Mouse (Mus musculus): ENCODE data around the gene Gtf3c4. TPM values are rescaled to one million over a fixed set of nuclear protein-coding genes. Genes with fewer than 3 reads are reported as not detected.
A peak's percentile ranks its signal among the peaks of the same experiment; 100 is the strongest.

Gene Gtf3c4
- polyA plus RNA-seq, 1 experiment from 2014 or later: 4.3 TPM

- peaks cover 2% of the 10 kb centered on the region; the same call in 1 of the 2 replicates for H3K36me3 ChIP-seq (ENCODE audit: control insufficient read depth, insufficient read depth)
- no peak overlapping the region for H3K9ac ChIP-seq (ENCODE audit: low read depth, low read length)
- H3K4me1 ChIP-seq (ENCODE audit: control insufficient read depth, low read depth, low read length): no peaks in the 10 kb centered on the region
- no peak overlapping the region for H3K27ac ChIP-seq (ENCODE audit: low read length)
- 81% methylated on average over 8 of the region's 8 CpGs for WGBS (ENCODE audit: insufficient replicate concordance)
- no peak overlapping the region for H3K4me3 ChIP-seq (ENCODE audit: low read depth, low read length)
- no peak overlapping the region for H3K4me2 ChIP-seq (ENCODE audit: low read depth, low read length)
- no peaks in the 10 kb centered on the region for H3K9me3 ChIP-seq (replicated peaks; ENCODE audit: control insufficient read depth, low read length)
- no peaks in the 10 kb centered on the region for H3K27me3 ChIP-seq (ENCODE audit: control insufficient read depth, insufficient read depth, low read depth, low read length)
- ATAC-seq (ENCODE audit: low read depth): no peak
These were observed 20.7 kb upstream of the Gtf3c4 start for GRCm38 (mm10) chr2:28860678-28861423.

GRCm38 (mm10) chr2:28859303-28859702 lies 19.1 kb upstream of the Gtf3c4 start:
- 59% methylated on average over 4 of the region's 4 CpGs for WGBS (ENCODE audit: insufficient replicate concordance)
- H3K27ac ChIP-seq (ENCODE audit: low read length): no peak overlapping the region
- no peak overlapping the region for H3K4me2 ChIP-seq (ENCODE audit: low read depth, low read length)
- H3K27me3 ChIP-seq (ENCODE audit: control insufficient read depth, insufficient read depth, low read depth, low read length): no peaks in the 10 kb centered on the region
- no peak overlapping the region for H3K4me3 ChIP-seq (ENCODE audit: low read depth, low read length)
- H3K4me1 ChIP-seq (ENCODE audit: control insufficient read depth, low read depth, low read length): no peaks in the 10 kb centered on the region
- no peak for ATAC-seq (ENCODE audit: low read depth)
- no peak overlapping the region for H3K9ac ChIP-seq (ENCODE audit: low read depth, low read length)
- peaks cover 2% of the 10 kb centered on the region for H3K36me3 ChIP-seq (ENCODE audit: control insufficient read depth, insufficient read depth)
- H3K9me3 ChIP-seq (replicated peaks; ENCODE audit: control insufficient read depth, low read length): no peaks in the 10 kb centered on the region

- 80% methylated on average over 2 of the region's 2 CpGs for whole genome bisulfite sequencing (ENCODE audit: insufficient replicate concordance)
- Histone ChIP-seq H3K36me3 (ENCODE audit: control insufficient read depth, insufficient read depth) (no peaks in the 10 kb centered on the region; the same call in none of the 2 replicates), H3K4me3 (ENCODE audit: low read depth, low read length) (no peak overlapping the region), H3K27ac (ENCODE audit: low read length) (no peak overlapping the region), H3K4me2 (ENCODE audit: low read depth, low read length) (no peak overlapping the region), H3K4me1 (ENCODE audit: control insufficient read depth, low read depth, low read length) (no peaks in the 10 kb centered on the region), H3K9ac (ENCODE audit: low read depth, low read length) (no peak overlapping the region), H3K9me3 (replicated peaks; ENCODE audit: control insufficient read depth, low read length) (no peaks in the 10 kb centered on the region), H3K27me3 (ENCODE audit: control insufficient read depth, insufficient read depth, low read depth, low read length) (no peaks in the 10 kb centered on the region)
- ATAC-seq (ENCODE audit: low read depth): no peak
These were observed 15.6 kb upstream of the Gtf3c4 start for GRCm38 (mm10) chr2:28855773-28856172.

- no peaks in the 10 kb centered on the region for H3K9me3 ChIP-seq (replicated peaks; ENCODE audit: control insufficient read depth, low read length)
- H3K27me3 ChIP-seq (ENCODE audit: control insufficient read depth, insufficient read depth, low read depth, low read length): no peaks in the 10 kb centered on the region
- H3K4me2 ChIP-seq (ENCODE audit: low read depth, low read length): no peak overlapping the region
- ATAC-seq (ENCODE audit: low read depth): no peak
- H3K9ac ChIP-seq (ENCODE audit: low read depth, low read length): no peak overlapping the region
- H3K4me3 ChIP-seq (ENCODE audit: low read depth, low read length): no peak overlapping the region
- WGBS (ENCODE audit: insufficient replicate concordance): 73% methylated on average over 3 of the region's 3 CpGs
- peaks cover 4% of the 10 kb centered on the region for H3K36me3 ChIP-seq (ENCODE audit: control insufficient read depth, insufficient read depth)
- H3K27ac ChIP-seq (ENCODE audit: low read length): no peak overlapping the region
- no peaks in the 10 kb centered on the region for H3K4me1 ChIP-seq (ENCODE audit: control insufficient read depth, low read depth, low read length)
These were observed 12.4 kb upstream of the Gtf3c4 start for GRCm38 (mm10) chr2:28852594-28852993.

GRCm38 (mm10) chr2:28848879-28849278 lies 8.7 kb upstream of the Gtf3c4 start:
- no peaks in the 10 kb centered on the region for H3K4me1 ChIP-seq (ENCODE audit: control insufficient read depth, low read depth, low read length)
- 58% methylated on average over 2 of the region's 2 CpGs for WGBS (ENCODE audit: insufficient replicate concordance)
- 0 out of 2 replicates have a peak overlapping the region, but pooled peaks have one; percentile 26 for H3K27ac ChIP-seq (ENCODE audit: low read length)
- ATAC-seq (ENCODE audit: low read depth): peak; percentile 47; the same call in 1 of the 2 replicates
- no peaks in the 10 kb centered on the region for H3K9me3 ChIP-seq (replicated peaks; ENCODE audit: control insufficient read depth, low read length)
- H3K9ac ChIP-seq (ENCODE audit: low read depth, low read length): no peak overlapping the region
- H3K36me3 ChIP-seq (ENCODE audit: control insufficient read depth, insufficient read depth): peaks cover 8% of the 10 kb centered on the region; the same call in 1 of the 2 replicates
- H3K27me3 ChIP-seq (ENCODE audit: control insufficient read depth, insufficient read depth, low read depth, low read length): no peaks in the 10 kb centered on the region
- no peak overlapping the region for H3K4me3 ChIP-seq (ENCODE audit: low read depth, low read length)
- H3K4me2 ChIP-seq (ENCODE audit: low read depth, low read length): no peak overlapping the region

GRCm38 (mm10) chr2:28842042-28842441 lies 1.9 kb upstream of the Gtf3c4 start:
- H3K4me3 ChIP-seq (ENCODE audit: low read depth, low read length): no peak overlapping the region
- no peak for ATAC-seq (ENCODE audit: low read depth)
- peaks cover 25% of the 10 kb centered on the region for H3K4me1 ChIP-seq (ENCODE audit: control insufficient read depth, low read depth, low read length)
- H3K9ac ChIP-seq (ENCODE audit: low read depth, low read length): no peak overlapping the region
- H3K4me2 ChIP-seq (ENCODE audit: low read depth, low read length): no peak overlapping the region
- H3K27me3 ChIP-seq (ENCODE audit: control insufficient read depth, insufficient read depth, low read depth, low read length): no peaks in the 10 kb centered on the region
- no peaks in the 10 kb centered on the region for H3K9me3 ChIP-seq (replicated peaks; ENCODE audit: control insufficient read depth, low read length)
- H3K27ac ChIP-seq (ENCODE audit: low read length): no peak overlapping the region
- peaks cover 4% of the 10 kb centered on the region; the same call in 1 of the 2 replicates for H3K36me3 ChIP-seq (ENCODE audit: control insufficient read depth, insufficient read depth)
- 42% methylated on average over 3 of the region's 3 CpGs for whole genome bisulfite sequencing (ENCODE audit: insufficient replicate concordance)

GRCm38 (mm10) chr2:28839501-28840221 lies 499 bp downstream of the Gtf3c4 start:
- no peaks in the 10 kb centered on the region for H3K9me3 ChIP-seq (replicated peaks; ENCODE audit: control insufficient read depth, low read length)
- H3K27me3 ChIP-seq (ENCODE audit: control insufficient read depth, insufficient read depth, low read depth, low read length): no peaks in the 10 kb centered on the region
- under 1% methylated on average over 53 of the region's 53 CpGs for WGBS (ENCODE audit: insufficient replicate concordance)
- H3K4me3 ChIP-seq (ENCODE audit: low read depth, low read length): peak overlapping the region; percentile 96
- H3K9ac ChIP-seq (ENCODE audit: low read depth, low read length): peak overlapping the region; percentile 87
- H3K36me3 ChIP-seq (ENCODE audit: control insufficient read depth, insufficient read depth): peaks cover 5% of the 10 kb centered on the region
- peak; percentile 56 for ATAC-seq (ENCODE audit: low read depth)
- peak overlapping the region; percentile 82 for H3K27ac ChIP-seq (ENCODE audit: low read length)
- H3K4me2 ChIP-seq (ENCODE audit: low read depth, low read length): peak overlapping the region; percentile 74
- peaks cover 28% of the 10 kb centered on the region for H3K4me1 ChIP-seq (ENCODE audit: control insufficient read depth, low read depth, low read length)

GRCm38 (mm10) chr2:28836181-28836940 lies 3.8 kb downstream of the Gtf3c4 start:
- no peak for ATAC-seq (ENCODE audit: low read depth)
- no peak overlapping the region for H3K9ac ChIP-seq (ENCODE audit: low read depth, low read length)
- H3K4me3 ChIP-seq (ENCODE audit: low read depth, low read length): no peak overlapping the region
- H3K27me3 ChIP-seq (ENCODE audit: control insufficient read depth, insufficient read depth, low read depth, low read length): no peaks in the 10 kb centered on the region
- 0 out of 2 replicates have a peak overlapping the region, but pooled peaks have one; percentile 5 for H3K4me2 ChIP-seq (ENCODE audit: low read depth, low read length)
- 57% methylated on average over 3 of the region's 3 CpGs for WGBS (ENCODE audit: insufficient replicate concordance)
- 0 out of 2 replicates have a peak overlapping the region, but pooled peaks have one; percentile 22 for H3K27ac ChIP-seq (ENCODE audit: low read length)
- peaks cover 22% of the 10 kb centered on the region for H3K36me3 ChIP-seq (ENCODE audit: control insufficient read depth, insufficient read depth)
- H3K9me3 ChIP-seq (replicated peaks; ENCODE audit: control insufficient read depth, low read length): no peaks in the 10 kb centered on the region
- H3K4me1 ChIP-seq (ENCODE audit: control insufficient read depth, low read depth, low read length): peaks cover 20% of the 10 kb centered on the region

All from liver, embryonic 16.5 days (tissue).